Mouse (Mus musculus): Measurements from ENCODE around the gene Uhrf1bp1l. TPM values are rescaled to one million over a fixed set of nuclear protein-coding genes. Genes with fewer than 3 reads are reported as not detected.

Gene Uhrf1bp1l
- polyA plus RNA-seq, 1 experiment, result 12.3 TPM

- TF ChIP-seq GATA1 (IDR thresholded peaks at IDR 0.05; ENCODE audit: borderline replicate concordance, low read length) (no peak), FLI1 (IDR thresholded peaks at IDR 0.05; ENCODE audit: low read length) (no peak)
- Histone ChIP-seq H3K27me3 (replicated peaks) (no peaks in the 10 kb centered on the region), H3K4me1 (peaks cover 93% of the 10 kb centered on the region), H3K36me3 (replicated peaks; ENCODE audit: low read length) (peaks cover 40% of the 10 kb centered on the region), H3K4me3 (replicated peaks) (peak overlapping the region; percentile 80), H3K9me3 (no peaks in the 10 kb centered on the region)
Observed at GRCm38 (mm10) chr10:89764457-89765121, 19.8 kb downstream of the Uhrf1bp1l start.

GRCm38 (mm10) chr10:89765790-89766714 lies 21.3 kb downstream of the Uhrf1bp1l start:
- H3K4me3 ChIP-seq (replicated peaks), result peak overlapping the region; percentile 70
- H3K36me3 ChIP-seq (replicated peaks; ENCODE audit: low read length), result peaks cover 39% of the 10 kb centered on the region
- TF ChIP-seq GATA1 (IDR thresholded peaks at IDR 0.05; ENCODE audit: borderline replicate concordance, low read length), result no peak
- TF ChIP-seq FLI1 (IDR thresholded peaks at IDR 0.05; ENCODE audit: low read length), result no peak
- no peaks in the 10 kb centered on the region for H3K27me3 ChIP-seq (replicated peaks)
- H3K9me3 ChIP-seq, result no peaks in the 10 kb centered on the region
- peaks cover 94% of the 10 kb centered on the region for H3K4me1 ChIP-seq

- Histone ChIP-seq H3K27me3 (replicated peaks) (no peaks in the 10 kb centered on the region), H3K36me3 (replicated peaks; ENCODE audit: low read length) (peaks cover 48% of the 10 kb centered on the region), H3K4me1 (peaks cover 90% of the 10 kb centered on the region), H3K4me3 (replicated peaks) (no peak overlapping the region), H3K9me3 (no peaks in the 10 kb centered on the region)
- TF ChIP-seq GATA1 (IDR thresholded peaks at IDR 0.05; ENCODE audit: borderline replicate concordance, low read length), result no peak
- no peak for TF ChIP-seq FLI1 (IDR thresholded peaks at IDR 0.05; ENCODE audit: low read length)
Observed at GRCm38 (mm10) chr10:89768352-89769020, 23.7 kb downstream of the Uhrf1bp1l start.

GRCm38 (mm10) chr10:89769096-89769495 lies 24.3 kb downstream of the Uhrf1bp1l start:
- Histone ChIP-seq H3K36me3 (replicated peaks; ENCODE audit: low read length) (peaks cover 48% of the 10 kb centered on the region), H3K27me3 (replicated peaks) (no peaks in the 10 kb centered on the region), H3K9me3 (no peaks in the 10 kb centered on the region), H3K4me1 (peaks cover 84% of the 10 kb centered on the region), H3K4me3 (replicated peaks) (no peak overlapping the region)
- TF ChIP-seq FLI1 (IDR thresholded peaks at IDR 0.05; ENCODE audit: low read length) (no peak), GATA1 (IDR thresholded peaks at IDR 0.05; ENCODE audit: borderline replicate concordance, low read length) (no peak)

GRCm38 (mm10) chr10:89771894-89772293 lies 27.1 kb downstream of the Uhrf1bp1l start:
- no peak for TF ChIP-seq GATA1 (IDR thresholded peaks at IDR 0.05; ENCODE audit: borderline replicate concordance, low read length)
- TF ChIP-seq FLI1 (IDR thresholded peaks at IDR 0.05; ENCODE audit: low read length), result no peak
- Histone ChIP-seq H3K9me3 (no peaks in the 10 kb centered on the region), H3K27me3 (replicated peaks) (no peaks in the 10 kb centered on the region), H3K36me3 (replicated peaks; ENCODE audit: low read length) (peaks cover 59% of the 10 kb centered on the region), H3K4me1 (peaks cover 68% of the 10 kb centered on the region), H3K4me3 (replicated peaks) (peak overlapping the region; percentile 38)

- Histone ChIP-seq H3K4me3 (replicated peaks) (no peak overlapping the region), H3K36me3 (replicated peaks; ENCODE audit: low read length) (peaks cover 75% of the 10 kb centered on the region), H3K9me3 (no peaks in the 10 kb centered on the region), H3K27me3 (replicated peaks) (no peaks in the 10 kb centered on the region), H3K4me1 (peaks cover 60% of the 10 kb centered on the region)
- TF ChIP-seq GATA1 (IDR thresholded peaks at IDR 0.05; ENCODE audit: borderline replicate concordance, low read length) (no peak), FLI1 (IDR thresholded peaks at IDR 0.05; ENCODE audit: low read length) (no peak)
Observed at GRCm38 (mm10) chr10:89776029-89776428, 31.2 kb downstream of the Uhrf1bp1l start.

- peak; percentile 96 for TF ChIP-seq GATA1 (IDR thresholded peaks at IDR 0.05; ENCODE audit: borderline replicate concordance, low read length)
- TF ChIP-seq FLI1 (IDR thresholded peaks at IDR 0.05; ENCODE audit: low read length), result 0 out of 2 replicates have a peak, but pooled peaks have one; percentile 31
- Histone ChIP-seq H3K9me3 (no peaks in the 10 kb centered on the region), H3K4me3 (replicated peaks) (peak overlapping the region; percentile 74), H3K36me3 (replicated peaks; ENCODE audit: low read length) (peaks cover 62% of the 10 kb centered on the region), H3K4me1 (peaks cover 77% of the 10 kb centered on the region), H3K27me3 (replicated peaks) (no peaks in the 10 kb centered on the region)
Observed at GRCm38 (mm10) chr10:89791870-89792269, 47.1 kb downstream of the Uhrf1bp1l start.

GRCm38 (mm10) chr10:89794121-89794520 lies 49.3 kb downstream of the Uhrf1bp1l start:
- peaks cover 65% of the 10 kb centered on the region for H3K4me1 ChIP-seq
- peaks cover 49% of the 10 kb centered on the region for H3K36me3 ChIP-seq (replicated peaks; ENCODE audit: low read length)
- H3K4me3 ChIP-seq (replicated peaks), result no peak overlapping the region
- no peaks in the 10 kb centered on the region for H3K27me3 ChIP-seq (replicated peaks)
- no peaks in the 10 kb centered on the region for H3K9me3 ChIP-seq
- TF ChIP-seq GATA1 (IDR thresholded peaks at IDR 0.05; ENCODE audit: borderline replicate concordance, low read length), result no peak
- no peak for TF ChIP-seq FLI1 (IDR thresholded peaks at IDR 0.05; ENCODE audit: low read length)

GRCm38 (mm10) chr10:89819146-89819545 lies 74.4 kb downstream of the Uhrf1bp1l start:
- no peaks in the 10 kb centered on the region for H3K27me3 ChIP-seq (replicated peaks)
- H3K4me1 ChIP-seq, result peaks cover 23% of the 10 kb centered on the region
- H3K36me3 ChIP-seq (replicated peaks; ENCODE audit: low read length), result peaks cover 75% of the 10 kb centered on the region
- no peak overlapping the region for H3K4me3 ChIP-seq (replicated peaks)
- no peak for TF ChIP-seq GATA1 (IDR thresholded peaks at IDR 0.05; ENCODE audit: borderline replicate concordance, low read length)
- TF ChIP-seq FLI1 (IDR thresholded peaks at IDR 0.05; ENCODE audit: low read length), result no peak
- H3K9me3 ChIP-seq, result no peaks in the 10 kb centered on the region
